Mouse (Mus musculus) cerebellum, adult 11 months (tissue): Measurements from ENCODE around the gene Tor1aip1.
"Not testable (repeated sequence)": the region's sequence is repeated elsewhere in the genome, so short reads cannot be mapped to it uniquely, and the experiment has no call there.

Experiments used
- DNase-seq: peaks from one replicate; pipeline ENCODE4 v3.0.0; 2022

Gene Tor1aip1

GRCm38 (mm10) chr1:156035930-156036737 is at the start of gene Tor1aip1:
Gene Tor1aip1 (minus strand): TSS chr1:156036480.
- DNase-seq, result peak; percentile 98

DNA sequence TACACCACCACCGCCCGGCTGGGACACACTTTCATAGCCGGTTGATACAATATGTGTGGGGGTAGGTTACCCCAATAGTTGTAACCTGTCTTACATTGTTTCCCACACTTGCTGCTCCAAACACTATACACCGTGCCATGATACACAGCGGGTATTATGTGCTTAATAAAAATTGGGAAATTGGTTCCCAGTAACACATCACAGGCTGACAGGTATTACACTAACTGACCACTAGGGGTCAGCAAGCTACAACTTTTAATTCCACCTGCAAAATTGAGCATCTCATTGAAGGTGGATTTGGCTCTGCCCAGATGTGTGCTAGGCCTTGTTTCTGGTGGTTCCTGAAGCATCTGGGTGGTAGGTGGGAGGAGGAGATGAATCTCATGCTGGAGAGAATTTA is 49.5 kb upstream of the Tor1aip1 start:
- peak; percentile 9 for DNase-seq

GRCm38 (mm10) chr1:156084603-156085002 is 48.3 kb upstream of the Tor1aip1 start:
- DNase-seq, result no peak

DNA sequence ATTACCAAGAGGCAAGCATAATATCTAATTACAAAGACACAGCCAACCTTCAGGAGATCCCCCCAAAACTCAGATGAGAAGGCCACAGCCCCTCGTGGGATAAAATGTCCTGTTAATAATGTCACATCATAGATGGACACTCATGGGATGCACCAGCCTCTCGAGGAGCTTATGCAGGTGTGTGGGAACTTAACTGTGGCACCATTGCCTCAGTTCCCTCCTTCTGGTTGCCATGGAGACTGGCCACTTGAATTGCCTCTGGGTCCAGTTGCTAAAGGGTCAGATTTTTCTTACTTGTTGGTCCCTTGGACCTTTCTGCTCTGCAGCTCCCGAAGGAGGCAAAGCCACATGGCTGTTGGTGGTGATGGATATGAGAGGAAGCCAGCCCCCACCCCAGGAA is 41.4 kb upstream of the Tor1aip1 start:
- DNase-seq, result no peak

GRCm38 (mm10) chr1:156076474-156076873 is 40.2 kb upstream of the Tor1aip1 start:
- DNase-seq, result no peak

DNA sequence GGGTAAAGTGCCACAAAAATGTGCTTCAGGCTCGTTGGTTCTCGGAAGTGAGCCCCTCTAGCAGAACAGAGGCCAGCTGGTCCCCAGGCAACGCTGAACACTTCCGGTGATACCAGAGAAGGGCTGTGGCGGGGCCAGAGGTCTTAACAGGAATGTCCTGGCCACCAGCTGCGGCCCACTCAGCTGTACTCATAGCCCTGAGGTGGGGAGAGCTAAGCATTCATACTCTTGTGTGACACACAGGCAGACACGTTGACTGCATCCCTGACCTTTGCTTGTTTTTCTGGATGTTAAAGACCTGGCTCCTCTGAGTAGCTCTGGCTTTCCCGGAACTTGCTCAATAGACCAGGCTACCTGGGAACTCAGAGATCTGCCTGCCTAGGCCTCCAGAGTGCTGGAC is 38.3 kb upstream of the Tor1aip1 start:
- no peak for DNase-seq

DNA sequence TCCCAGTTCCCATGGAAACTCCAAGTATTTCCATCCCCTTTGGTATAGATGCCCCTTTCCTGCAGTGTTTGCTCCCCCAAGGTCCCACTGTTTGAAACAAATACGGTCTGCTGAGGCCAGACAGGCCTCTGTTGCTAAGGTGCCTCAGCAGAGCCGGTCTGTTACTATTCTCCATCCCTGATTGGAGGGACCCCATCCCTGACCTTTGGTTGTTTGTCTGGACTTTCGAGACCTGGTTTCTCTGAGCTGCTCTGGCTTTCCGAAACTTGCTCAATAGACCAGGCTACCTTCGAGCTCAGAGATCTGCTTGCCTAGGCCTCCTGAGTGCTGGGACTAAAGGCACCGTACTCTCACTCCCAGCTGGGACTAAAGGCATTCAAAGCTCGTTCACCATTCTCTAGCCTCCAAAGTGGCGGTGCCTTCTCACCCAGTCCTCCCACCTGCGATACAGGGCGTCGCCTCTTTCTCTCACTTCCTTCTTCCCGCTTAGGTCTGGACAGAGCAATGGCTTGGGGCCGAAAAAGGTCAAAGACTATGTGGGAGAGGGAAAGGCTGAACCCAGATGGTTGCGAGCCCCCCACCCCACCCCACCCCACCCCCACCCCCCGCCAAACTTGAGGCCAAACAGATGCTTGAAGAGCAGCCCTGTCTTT is 37.0 kb upstream of the Tor1aip1 start:
- DNase-seq, result no peak

DNA sequence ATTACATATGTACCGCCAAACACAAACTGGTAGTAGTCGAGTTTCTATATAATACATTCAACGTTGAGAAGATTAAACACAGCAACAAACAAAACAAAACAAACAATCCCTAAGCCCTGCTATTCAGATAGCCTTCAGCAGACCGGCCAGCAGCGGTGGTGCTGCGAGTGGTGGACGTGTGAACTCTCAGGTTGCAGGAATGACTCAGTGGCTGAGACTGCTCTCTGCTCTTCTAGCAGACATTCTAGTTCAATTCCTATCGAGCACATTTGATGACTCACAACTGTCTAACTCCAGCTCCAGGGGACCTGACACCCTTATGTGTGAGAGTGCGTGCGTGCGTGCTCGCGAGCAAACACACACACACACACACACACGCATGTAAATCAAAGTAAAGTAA is 33.8 kb upstream of the Tor1aip1 start:
- DNase-seq, result no peak

- DNase-seq, result no peak
Measured at GRCm38 (mm10) chr1:156066133-156066532, 29.9 kb upstream of the Tor1aip1 start.

GRCm38 (mm10) chr1:156062193-156062592 is 25.9 kb upstream of the Tor1aip1 start:
- DNase-seq, result no peak

DNA sequence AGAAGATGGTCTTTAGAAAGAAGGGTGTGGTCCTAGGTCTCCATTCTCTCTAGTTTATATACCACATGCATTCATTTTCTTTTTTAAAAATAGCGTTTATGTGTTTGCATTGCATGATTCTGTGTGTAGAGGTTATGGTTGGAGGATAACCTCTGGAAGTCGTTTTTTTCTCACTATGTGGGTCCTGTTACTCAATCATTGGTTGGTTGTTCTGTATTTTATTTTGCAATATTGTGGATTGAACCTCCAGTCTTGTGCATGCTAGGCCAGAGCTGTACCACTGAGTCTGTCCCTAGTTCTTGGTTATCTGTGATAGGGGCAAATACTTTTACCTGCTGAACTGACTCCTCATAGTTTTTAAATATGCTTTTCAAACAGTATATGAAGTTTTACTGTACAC is 21.9 kb upstream of the Tor1aip1 start:
- DNase-seq, result no peak

DNA sequence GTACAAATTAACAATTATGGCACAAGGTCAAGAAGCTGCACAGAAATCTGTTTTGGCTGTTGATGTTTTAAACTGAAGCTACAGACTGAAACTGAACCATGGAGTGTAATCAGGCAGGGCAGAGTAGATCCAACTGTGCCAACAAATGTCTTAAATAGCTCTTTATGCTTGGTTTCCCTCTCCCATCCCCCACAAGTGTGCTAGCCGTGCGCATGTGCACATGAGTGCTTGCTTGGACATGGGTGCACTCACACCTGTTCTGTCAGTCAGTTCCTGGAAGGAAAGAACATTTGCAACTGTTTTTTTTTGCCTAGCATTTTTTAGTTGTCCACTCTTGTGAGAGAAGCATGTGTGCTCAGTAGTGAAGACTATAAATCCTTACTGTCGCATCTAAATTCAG is 10.4 kb upstream of the Tor1aip1 start:
- DNase-seq, result peak; percentile 25

DNA sequence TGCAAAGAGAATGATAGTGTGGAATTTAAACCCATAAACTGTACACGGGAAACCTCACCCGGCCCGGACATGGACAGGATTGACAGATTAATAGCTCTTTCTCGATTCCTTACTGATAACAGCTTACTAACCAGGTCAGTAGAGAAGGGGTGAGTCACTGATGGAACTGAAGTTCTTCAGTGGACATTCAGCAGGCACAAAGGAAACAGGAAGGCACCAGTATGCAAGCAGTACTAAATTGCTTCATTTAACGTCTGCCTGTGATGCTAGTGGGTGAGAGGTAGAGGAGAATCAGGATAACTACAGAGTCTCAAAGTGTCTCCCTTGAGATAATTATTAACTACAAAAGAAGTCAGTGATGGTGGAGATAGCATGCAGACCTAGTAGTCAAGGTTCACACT is 7.9 kb upstream of the Tor1aip1 start:
- no peak for DNase-seq

- DNase-seq, result no peak
Measured at GRCm38 (mm10) chr1:156043027-156043426, 6.7 kb upstream of the Tor1aip1 start.

GRCm38 (mm10) chr1:156042481-156042880 is 6.2 kb upstream of the Tor1aip1 start:
- no peak for DNase-seq

GRCm38 (mm10) chr1:156041451-156042241 is 5.4 kb upstream of the Tor1aip1 start:
- no peak for DNase-seq

DNA sequence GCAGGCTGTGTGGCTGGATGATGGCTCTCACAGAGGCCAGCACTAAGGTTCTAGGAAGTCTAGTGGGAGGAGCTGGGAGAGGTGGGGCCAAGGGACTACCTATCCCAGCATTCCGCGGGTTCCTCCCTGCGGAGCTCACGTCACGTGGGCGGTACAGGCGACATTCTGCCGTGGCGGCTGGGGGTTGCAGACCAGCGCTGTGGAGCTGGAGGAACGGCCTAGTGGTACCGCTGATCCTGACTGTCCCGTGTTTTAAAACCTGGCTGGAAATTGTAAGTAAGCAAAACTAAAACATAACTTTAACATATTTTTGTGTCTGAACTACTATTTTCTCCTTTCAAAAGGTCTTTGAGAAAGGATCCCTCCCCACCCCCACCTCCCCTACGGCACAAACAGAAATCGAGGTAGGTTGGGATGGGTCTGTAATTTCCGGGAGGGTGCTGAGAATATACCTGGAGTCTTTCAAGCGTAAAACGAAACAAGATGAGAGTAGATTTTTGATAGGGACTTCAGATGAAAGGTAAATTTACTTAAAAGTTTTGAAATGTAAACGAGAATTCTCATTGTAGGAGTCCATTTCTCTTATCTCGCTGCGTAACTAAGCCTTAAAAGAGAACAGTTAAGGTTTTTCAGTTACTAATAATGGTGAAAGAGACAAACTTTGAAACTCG is 4.6 kb upstream of the Tor1aip1 start:
- DNase-seq, result peak; percentile 85

- DNase-seq, result not testable (repeated sequence)
Measured at GRCm38 (mm10) chr1:156039989-156040388, 3.7 kb upstream of the Tor1aip1 start.

DNA sequence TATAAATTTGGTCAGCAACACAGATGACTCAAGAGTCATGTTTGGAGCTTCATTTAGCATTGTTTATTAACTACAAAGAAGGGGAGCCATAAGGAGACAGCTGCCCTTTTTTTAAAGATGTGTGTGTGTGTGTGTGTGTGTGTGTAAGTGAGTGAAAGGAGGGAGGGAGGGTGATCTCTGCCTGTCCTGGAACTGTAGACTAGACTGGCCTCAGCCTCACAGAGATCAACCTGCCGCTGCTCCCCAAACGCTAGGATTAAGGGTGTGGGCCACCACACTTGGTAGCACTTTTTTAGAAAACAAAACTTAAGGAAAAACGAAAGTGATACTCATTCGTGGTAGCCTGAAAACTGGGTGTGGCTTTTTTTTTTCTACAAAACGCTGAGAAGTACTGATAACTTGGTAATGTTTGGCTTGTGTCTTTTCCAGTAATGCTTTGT is 884 bp upstream of the Tor1aip1 start:
- DNase-seq, result no peak

- no peak for DNase-seq
Measured at GRCm38 (mm10) chr1:156035269-156035929, 881 bp downstream of the Tor1aip1 start, which contains the start of gene Tor1aip2. Gene Tor1aip2 (plus strand): TSS chr1:156035403.

- DNase-seq, result no peak
Measured at GRCm38 (mm10) chr1:156034661-156035060, 1.6 kb downstream of the Tor1aip1 start.

GRCm38 (mm10) chr1:156033921-156034320 is 2.4 kb downstream of the Tor1aip1 start:
- DNase-seq, result no peak
